Mouse (Mus musculus) lung, embryonic 16.5 days (tissue): ENCODE data around the gene C1qb. TPM values are rescaled to one million over a fixed set of nuclear protein-coding genes. Genes with fewer than 3 reads are reported as not detected.

Source experiments
- ATAC-seq: fragments of 200-750 bp; cut with Nextera tagmentation; 2 replicates; pipeline ENCODE4 v1.8.0; 2017; ENCODE audit warnings: low read depth, mild to moderate bottlenecking, moderate library complexity
- H3K27ac ChIP-seq: fragments of 300-500 bp; sonication (generic); 2 replicates; pipeline ENCODE4 v1.5.1; 2014; ENCODE audit warnings: mild to moderate bottlenecking, control low read depth, low read length
- H3K27me3 ChIP-seq: fragments of 300-500 bp; sonication (generic); 2 replicates; pipeline ENCODE4 v1.6.1; 2014; ENCODE audit warnings: low read depth, low read length, mixed read lengths; ENCODE audit not compliant: control insufficient read depth, insufficient read depth
- H3K36me3 ChIP-seq: fragments of 300-500 bp; sonication (generic); 2 replicates; pipeline ENCODE4 v1.6.1; 2014; ENCODE audit warnings: low read length; ENCODE audit not compliant: control insufficient read depth, insufficient read depth
- H3K4me1 ChIP-seq: fragments of 300-500 bp; sonication (generic); replicated peaks from 2 replicates; pipeline ENCODE4 v1.6.1; 2014; ENCODE audit warnings: low read length, mixed read lengths; ENCODE audit not compliant: control insufficient read depth, insufficient read depth
- H3K4me2 ChIP-seq: fragments of 300-500 bp; sonication (generic); 2 replicates; pipeline ENCODE4 v1.6.1; 2014; ENCODE audit warnings: low read depth, low read length, control low read depth
- H3K4me3 ChIP-seq: fragments of 300-500 bp; sonication (generic); 2 replicates; pipeline ENCODE4 v1.5.1; 2014; ENCODE audit warnings: mild to moderate bottlenecking, low read length, control low read depth
- H3K9ac ChIP-seq: fragments of 300-500 bp; sonication (generic); 2 replicates; pipeline ENCODE4 v1.6.1; 2014; ENCODE audit warnings: low read length, control low read depth
- H3K9me3 ChIP-seq: fragments of 300-500 bp; sonication (generic); 2 replicates; pipeline ENCODE4 v1.6.1; 2016; ENCODE audit warnings: low read length; ENCODE audit not compliant: control insufficient read depth
- WGBS: fragments of 180-500 bp; shearing (Covaris S2); extraction: QIAGEN DNeasy Blood & Tissue Kit; methylation state at CpG from one replicate; pipeline ENCODE4 v1.1.7; 2014; 5-methylcytosine and 5-hydroxymethylcytosine counted together
- polyA plus RNA-seq: library from polyadenylated mRNA; unstranded; fragments of >200 nt; fragmentation: Nextera tagmentation; extraction: Ambion mirVana; gene quantifications from 2 replicates; pipeline ENCODE4 v1.2.1, GENCODE M21; 2015

The C1qb gene
- polyA plus RNA-seq, 1 experiment from 2014 or later, result 51.9 TPM

GRCm38 (mm10) chr4:136887714-136888113, 1.7 kb upstream of the C1qb start:
- Histone ChIP-seq H3K4me1 (no peaks in the 10 kb centered on the region), H3K9me3 (no peaks in the 10 kb centered on the region), H3K27me3 (no peaks in the 10 kb centered on the region), H3K36me3 (no peaks in the 10 kb centered on the region), H3K4me3 (no peak overlapping the region), H3K9ac (no peak overlapping the region), H3K4me2 (no peak overlapping the region), H3K27ac (no peak overlapping the region)
- no peak for ATAC-seq
- 60% methylated on average over 5 of the region's 5 CpGs for WGBS

DNA sequence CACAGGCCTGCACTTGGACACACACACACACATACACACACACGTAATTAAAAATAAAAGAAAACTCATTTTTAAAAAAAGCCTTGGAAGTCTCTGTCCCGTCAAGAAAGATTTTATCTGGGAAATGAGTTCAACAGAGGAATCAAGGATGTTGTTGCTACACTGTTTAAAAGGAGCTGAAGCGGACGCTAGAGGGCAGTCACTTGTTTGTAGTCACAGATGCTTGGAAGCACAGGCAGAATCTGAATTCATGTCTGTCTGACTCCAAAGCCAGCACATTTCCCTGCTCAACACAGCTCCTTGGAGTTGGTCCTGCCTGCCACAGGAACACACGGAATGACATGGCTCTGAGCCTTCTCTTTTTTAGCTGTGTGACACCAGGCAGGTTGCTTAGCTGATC, 7.4 kb downstream of the C1qb start:
- no peaks in the 10 kb centered on the region for H3K27me3 ChIP-seq
- H3K36me3 ChIP-seq, result no peaks in the 10 kb centered on the region
- H3K9me3 ChIP-seq, result no peaks in the 10 kb centered on the region
- WGBS, result 18% methylated on average over 5 of the region's 5 CpGs
- H3K9ac ChIP-seq, result no peak overlapping the region
- ATAC-seq, result no peak
- no peak overlapping the region for H3K4me3 ChIP-seq
- H3K4me1 ChIP-seq, result no peaks in the 10 kb centered on the region
- no peak overlapping the region for H3K27ac ChIP-seq
- no peak overlapping the region for H3K4me2 ChIP-seq

GRCm38 (mm10) chr4:136878171-136878570, 7.8 kb downstream of the C1qb start:
- Histone ChIP-seq H3K9ac (no peak overlapping the region), H3K27ac (no peak overlapping the region), H3K4me1 (no peaks in the 10 kb centered on the region), H3K4me2 (no peak overlapping the region), H3K4me3 (no peak overlapping the region), H3K27me3 (no peaks in the 10 kb centered on the region), H3K36me3 (no peaks in the 10 kb centered on the region), H3K9me3 (no peaks in the 10 kb centered on the region)
- WGBS, result 38% methylated on average over 8 of the region's 8 CpGs
- no peak for ATAC-seq

GRCm38 (mm10) chr4:136876971-136877370, 9.0 kb downstream of the C1qb start:
- no peak for ATAC-seq

GRCm38 (mm10) chr4:136875012-136875411, 11.0 kb downstream of the C1qb start:
- Histone ChIP-seq H3K9ac (no peak overlapping the region), H3K27ac (no peak overlapping the region), H3K36me3 (no peaks in the 10 kb centered on the region), H3K4me2 (no peak overlapping the region), H3K27me3 (no peaks in the 10 kb centered on the region), H3K4me3 (no peak overlapping the region), H3K9me3 (no peaks in the 10 kb centered on the region), H3K4me1 (no peaks in the 10 kb centered on the region)
- no peak for ATAC-seq
- 87% methylated on average over 14 of the region's 14 CpGs for WGBS

More at GRCm38 (mm10) chr4:136876971-136877370, 9.0 kb downstream of the C1qb start:
- H3K27me3 ChIP-seq, result no peaks in the 10 kb centered on the region
- no peaks in the 10 kb centered on the region for H3K9me3 ChIP-seq
- no peaks in the 10 kb centered on the region for H3K4me1 ChIP-seq
- no peak overlapping the region for H3K27ac ChIP-seq
- no peaks in the 10 kb centered on the region for H3K36me3 ChIP-seq
- H3K4me3 ChIP-seq, result no peak overlapping the region
- H3K9ac ChIP-seq, result no peak overlapping the region
- H3K4me2 ChIP-seq, result no peak overlapping the region
- 14% methylated on average over 7 of the region's 7 CpGs for WGBS

DNA sequence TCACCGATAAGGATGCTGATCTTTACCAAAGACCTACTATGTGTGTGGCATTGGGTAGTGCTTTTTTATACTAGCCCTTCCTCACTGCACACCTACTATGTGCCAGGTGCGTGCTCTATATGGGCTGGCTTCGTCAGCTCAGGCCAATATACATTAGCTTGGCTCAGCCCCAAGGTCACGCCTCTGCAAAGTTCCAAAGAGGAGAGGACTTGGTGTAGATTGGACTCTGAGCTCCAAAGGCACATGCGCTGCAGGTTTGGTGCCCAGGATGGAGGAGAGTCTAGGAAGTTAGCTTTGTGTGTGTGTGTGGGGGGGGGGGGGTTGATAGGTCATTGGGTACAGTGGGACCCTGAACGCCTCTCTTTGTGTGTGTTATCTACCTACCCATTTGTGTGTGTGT, 17.6 kb downstream of the C1qb start:
- ATAC-seq, result no peak
- Histone ChIP-seq H3K4me1 (no peaks in the 10 kb centered on the region), H3K27ac (no peak overlapping the region), H3K36me3 (no peaks in the 10 kb centered on the region), H3K9ac (no peak overlapping the region), H3K4me2 (no peak overlapping the region), H3K4me3 (no peak overlapping the region), H3K27me3 (peaks cover 3% of the 10 kb centered on the region; the same call in 1 of the 2 replicates), H3K9me3 (no peaks in the 10 kb centered on the region)
- WGBS, result 55% methylated on average over 6 of the region's 6 CpGs

- H3K4me2 ChIP-seq, result no peak overlapping the region
- WGBS, result 8% methylated on average over 12 of the region's 12 CpGs
- H3K4me3 ChIP-seq, result no peak overlapping the region
- no peaks in the 10 kb centered on the region for H3K4me1 ChIP-seq
- H3K36me3 ChIP-seq, result no peaks in the 10 kb centered on the region
- H3K27me3 ChIP-seq, result peaks cover 6% of the 10 kb centered on the region; the same call in 1 of the 2 replicates
- ATAC-seq, result 0 out of 2 replicates have a peak, but pooled peaks have one; percentile 28
- H3K27ac ChIP-seq, result no peak overlapping the region
- H3K9ac ChIP-seq, result no peak overlapping the region
- no peaks in the 10 kb centered on the region for H3K9me3 ChIP-seq
Measured at GRCm38 (mm10) chr4:136867690-136868345, 18.2 kb downstream of the C1qb start.

- Histone ChIP-seq H3K9me3 (no peaks in the 10 kb centered on the region), H3K4me3 (no peak overlapping the region), H3K4me2 (no peak overlapping the region), H3K27ac (no peak overlapping the region), H3K9ac (no peak overlapping the region), H3K36me3 (no peaks in the 10 kb centered on the region), H3K4me1 (no peaks in the 10 kb centered on the region), H3K27me3 (peaks cover 6% of the 10 kb centered on the region)
- no peak for ATAC-seq
- 64% methylated on average over 5 of the region's 5 CpGs for WGBS
Measured at GRCm38 (mm10) chr4:136865531-136865930, 20.5 kb downstream of the C1qb start.

DNA sequence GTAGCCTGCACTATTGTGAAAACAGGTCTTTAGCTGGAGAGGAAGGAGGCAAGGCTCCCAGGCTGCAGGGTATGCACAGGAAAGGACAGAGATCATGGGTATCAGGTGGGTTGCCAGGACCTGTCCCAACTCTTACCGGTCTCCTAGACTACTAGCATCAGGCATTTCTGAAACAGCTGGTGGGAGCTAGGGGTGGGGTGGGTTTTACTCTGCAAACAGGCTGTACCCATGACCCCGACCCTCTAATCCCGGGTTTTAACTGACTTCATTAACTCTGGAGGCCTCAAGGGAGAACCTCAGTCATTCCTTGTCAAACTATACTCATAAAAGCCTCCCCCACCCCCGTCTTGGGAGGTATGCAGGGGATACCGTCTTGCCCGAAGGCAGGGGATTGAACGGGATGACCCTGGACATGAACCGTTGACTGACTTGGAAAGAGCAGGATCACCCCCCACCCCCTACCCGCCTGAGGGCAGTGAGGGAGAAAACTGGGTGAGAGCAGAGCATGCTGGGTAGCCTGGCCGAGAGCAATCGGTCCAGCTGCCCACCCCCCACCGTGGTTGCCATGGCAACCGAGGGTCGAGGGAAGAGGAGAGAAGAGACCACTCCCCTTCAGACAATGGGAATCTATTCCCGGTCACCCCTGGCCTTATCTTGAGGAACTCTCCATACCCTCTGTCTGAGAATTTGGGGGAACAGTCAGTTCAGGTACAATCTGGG, 21.1 kb downstream of the C1qb start:
- WGBS, result 10% methylated on average over 15 of the region's 15 CpGs
- Histone ChIP-seq H3K27me3 (peaks cover 6% of the 10 kb centered on the region), H3K36me3 (no peaks in the 10 kb centered on the region), H3K27ac (no peak overlapping the region), H3K9ac (no peak overlapping the region), H3K9me3 (no peaks in the 10 kb centered on the region), H3K4me2 (no peak overlapping the region), H3K4me3 (no peak overlapping the region), H3K4me1 (no peaks in the 10 kb centered on the region)
- no peak for ATAC-seq
